Mouse (Mus musculus) 3T3-L1 (cell line): Measurements from ENCODE around the gene Slc39a11.
A peak's percentile ranks its signal among the peaks of the same experiment; 100 is the strongest.

Experiments
- DNase-seq: peaks from one replicate; pipeline ENCODE4 v3.0.0-alpha.2; 2015; ENCODE audit warnings: low read depth, low spot score

Gene Slc39a11

DNA sequence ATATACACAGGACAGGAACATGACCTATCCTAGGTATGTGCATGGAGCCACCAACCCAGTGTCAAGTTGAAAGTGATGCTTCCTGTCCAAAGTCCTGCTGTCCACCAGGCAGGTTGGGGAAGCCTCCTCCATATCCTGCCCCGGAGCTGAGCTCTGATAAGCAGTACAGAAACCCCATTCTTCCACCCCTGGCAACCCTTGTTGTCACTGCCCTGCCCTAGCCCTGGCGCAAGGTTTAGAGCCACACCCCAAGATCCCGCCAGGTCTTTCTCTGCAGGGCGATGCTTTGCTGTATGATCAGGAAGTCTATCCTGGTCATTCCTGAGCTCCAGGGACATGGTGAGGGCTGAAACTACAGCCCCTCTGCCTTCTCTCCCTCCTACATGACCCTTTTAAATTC lies 396.7 kb downstream of the Slc39a11 start:
- DNase-seq = no peak

DNA sequence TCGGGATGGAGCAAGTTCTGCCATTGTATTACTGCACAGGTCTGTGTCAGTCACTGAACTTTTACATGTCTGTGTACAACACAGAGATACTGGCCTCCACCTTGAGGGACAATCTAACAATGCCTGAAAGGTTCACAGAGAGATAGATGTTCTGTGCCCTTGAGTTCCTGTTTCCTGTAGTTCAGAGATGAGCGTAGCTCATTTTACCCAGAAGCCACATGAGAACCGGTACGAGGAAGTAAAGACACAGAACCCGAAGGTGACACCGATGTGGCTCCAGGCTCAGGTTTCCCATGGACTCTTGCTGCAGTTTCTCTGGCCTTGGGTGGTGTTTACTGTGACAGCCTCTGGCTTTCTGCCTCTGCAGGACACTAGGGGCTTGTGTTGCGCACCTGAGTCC lies 398.7 kb downstream of the Slc39a11 start:
- no peak for DNase-seq

DNA sequence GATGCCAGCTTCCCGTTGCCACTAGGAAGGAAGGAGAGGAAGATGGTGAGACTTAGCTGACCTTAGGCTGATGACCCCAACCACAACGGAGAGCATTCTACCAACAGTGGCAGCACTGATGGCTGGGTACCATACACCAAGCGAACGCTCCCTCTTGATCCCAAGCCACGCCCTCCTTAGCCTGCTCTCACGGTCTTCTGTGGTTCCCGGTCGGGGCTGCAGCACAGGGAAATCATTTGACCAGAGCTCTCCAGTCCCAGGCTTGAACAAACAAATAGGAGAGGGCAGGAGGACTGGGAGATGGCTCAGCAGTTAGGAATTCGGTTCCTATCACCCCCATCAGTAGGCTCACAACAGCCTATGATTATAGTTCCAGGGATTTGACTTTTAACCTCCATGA lies 403.4 kb downstream of the Slc39a11 start:
- DNase-seq = peak; percentile 40

DNA sequence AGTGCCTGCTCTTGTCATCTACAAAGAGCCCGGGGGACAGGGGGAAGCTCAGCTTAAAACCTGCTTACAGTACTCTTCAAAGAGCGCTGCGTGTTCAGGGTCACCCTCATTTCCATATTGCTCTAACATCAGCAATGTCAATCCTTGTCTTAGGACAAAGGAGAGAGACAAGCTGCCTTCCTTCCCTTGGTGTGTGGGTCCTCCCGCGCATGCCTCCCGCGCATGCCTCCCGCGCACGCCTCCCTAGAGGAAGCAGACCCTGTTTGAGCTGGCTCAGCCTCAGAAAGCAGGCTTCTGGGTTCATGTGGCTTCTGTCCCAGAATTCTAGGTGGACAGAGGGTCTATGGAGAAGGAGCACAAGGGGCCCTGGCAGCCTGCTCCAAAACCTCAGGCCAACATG lies 404.2 kb downstream of the Slc39a11 start:
- no peak for DNase-seq

DNA sequence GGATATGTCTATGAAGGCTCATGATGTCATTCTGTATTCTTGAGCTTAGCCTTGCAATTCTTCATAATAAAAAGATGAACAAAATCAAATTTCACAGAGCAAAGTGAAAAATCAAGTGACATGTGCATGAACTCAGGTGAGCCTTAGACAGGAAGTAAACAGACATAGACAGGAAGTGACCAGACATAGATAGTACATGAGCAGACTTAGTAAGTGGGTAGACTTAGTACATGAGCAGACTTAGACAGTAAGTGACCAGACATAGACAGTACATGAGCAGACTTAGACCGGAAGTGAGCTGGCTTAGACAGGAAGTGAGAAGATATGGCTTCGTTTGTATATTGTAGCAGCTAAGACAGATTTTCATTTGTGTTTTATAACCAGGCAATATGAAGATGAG lies 415.4 kb downstream of the Slc39a11 start:
- DNase-seq = no peak

DNA sequence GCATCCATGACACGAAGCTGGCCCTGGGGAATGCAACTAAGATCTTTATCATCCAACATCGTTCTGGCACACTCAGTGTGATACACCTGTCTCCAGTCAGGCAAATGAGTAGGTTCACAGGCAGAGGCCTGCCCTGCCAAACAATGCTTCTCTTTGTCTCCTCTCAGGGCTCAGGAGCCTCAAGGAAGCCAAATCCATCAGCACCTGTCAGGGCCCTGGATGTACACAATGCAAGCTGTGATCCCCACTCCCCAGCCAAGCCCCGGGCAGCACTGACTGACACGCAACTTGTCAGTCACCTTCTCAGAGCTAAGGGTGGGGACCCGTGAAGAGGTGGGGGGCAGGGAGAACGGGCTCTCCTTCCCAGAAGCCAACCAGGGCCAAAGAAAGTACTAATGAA lies 417.8 kb downstream of the Slc39a11 start:
- no peak for DNase-seq

DNA sequence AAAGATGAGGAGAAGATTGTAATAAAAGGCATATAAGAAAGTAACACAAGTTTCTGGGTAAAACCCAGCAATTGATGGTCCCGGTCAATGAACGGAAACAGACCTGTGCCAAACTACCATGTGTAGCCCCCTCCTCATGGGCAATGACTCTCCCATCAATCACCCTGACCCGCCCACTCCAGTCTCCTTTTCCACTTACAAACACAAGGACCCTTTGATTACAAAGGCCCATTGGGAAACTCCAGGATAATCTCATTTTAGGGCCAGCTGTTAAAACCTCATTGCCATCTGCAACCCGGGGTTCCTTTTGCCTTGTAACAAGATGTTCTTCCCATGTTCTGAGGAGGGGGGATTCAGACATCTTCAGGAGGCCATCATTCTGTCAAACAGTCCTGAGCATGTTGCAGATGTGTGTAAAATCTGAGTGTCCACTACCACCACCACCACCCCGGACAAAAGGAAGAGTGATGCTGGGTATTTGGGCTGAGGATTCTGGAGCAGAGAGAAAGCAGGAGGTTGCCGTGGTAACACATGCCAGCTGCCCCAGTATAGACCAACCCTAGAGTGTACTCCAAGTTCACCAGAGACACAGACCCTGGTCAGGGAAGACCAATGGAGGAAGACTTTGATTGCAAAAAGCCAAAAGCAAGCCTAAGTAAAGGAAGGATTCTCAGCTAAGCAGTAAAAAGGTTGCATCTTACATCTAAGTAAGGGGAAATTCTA lies 419.3 kb downstream of the Slc39a11 start:
- no peak for DNase-seq

DNA sequence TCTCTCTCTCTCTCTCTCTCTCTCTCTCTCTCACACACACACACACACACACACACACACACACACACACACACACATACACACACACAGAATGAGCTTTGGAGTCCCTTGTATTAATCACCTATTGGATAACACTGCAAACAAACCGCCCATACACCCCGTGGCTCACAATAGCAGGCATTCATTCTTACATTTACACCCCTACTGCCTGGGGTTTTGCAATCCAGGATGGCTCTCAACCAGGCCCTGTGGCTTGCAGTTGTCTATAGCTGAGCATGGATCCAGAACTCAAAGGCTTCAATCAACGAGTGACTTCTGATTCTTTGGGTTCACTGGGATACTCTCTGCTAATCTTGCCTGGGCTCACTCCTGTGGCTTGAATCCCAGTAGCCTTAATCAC lies 424.1 kb downstream of the Slc39a11 start:
- no peak for DNase-seq

DNA sequence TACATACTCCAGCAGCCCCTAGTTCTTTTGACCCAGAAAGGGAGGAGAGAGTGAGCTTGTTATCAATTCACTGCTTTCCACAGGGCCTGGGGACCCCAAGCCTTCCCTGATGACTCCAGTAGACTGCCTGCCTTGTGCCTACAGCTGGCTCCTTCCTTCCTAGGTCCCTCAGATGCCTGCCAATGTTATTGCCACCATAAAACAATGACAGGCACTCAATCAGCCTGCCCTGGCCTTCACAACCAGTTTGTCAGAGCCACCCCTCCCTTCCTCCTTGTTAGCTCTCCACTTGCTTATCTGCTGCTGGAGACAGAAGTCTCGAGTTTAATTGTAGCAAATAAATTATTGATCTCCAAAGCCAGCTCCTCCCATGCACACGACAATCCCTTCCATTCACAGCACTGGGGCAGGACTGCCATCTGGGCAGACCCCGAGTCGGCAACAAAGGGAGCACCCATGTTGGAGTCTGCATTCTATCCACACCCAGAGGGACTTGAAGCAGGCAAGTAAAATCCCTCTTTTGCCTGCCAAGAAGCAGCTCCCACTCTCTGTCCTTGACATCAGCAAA lies 426.0 kb downstream of the Slc39a11 start:
- DNase-seq = no peak

DNA sequence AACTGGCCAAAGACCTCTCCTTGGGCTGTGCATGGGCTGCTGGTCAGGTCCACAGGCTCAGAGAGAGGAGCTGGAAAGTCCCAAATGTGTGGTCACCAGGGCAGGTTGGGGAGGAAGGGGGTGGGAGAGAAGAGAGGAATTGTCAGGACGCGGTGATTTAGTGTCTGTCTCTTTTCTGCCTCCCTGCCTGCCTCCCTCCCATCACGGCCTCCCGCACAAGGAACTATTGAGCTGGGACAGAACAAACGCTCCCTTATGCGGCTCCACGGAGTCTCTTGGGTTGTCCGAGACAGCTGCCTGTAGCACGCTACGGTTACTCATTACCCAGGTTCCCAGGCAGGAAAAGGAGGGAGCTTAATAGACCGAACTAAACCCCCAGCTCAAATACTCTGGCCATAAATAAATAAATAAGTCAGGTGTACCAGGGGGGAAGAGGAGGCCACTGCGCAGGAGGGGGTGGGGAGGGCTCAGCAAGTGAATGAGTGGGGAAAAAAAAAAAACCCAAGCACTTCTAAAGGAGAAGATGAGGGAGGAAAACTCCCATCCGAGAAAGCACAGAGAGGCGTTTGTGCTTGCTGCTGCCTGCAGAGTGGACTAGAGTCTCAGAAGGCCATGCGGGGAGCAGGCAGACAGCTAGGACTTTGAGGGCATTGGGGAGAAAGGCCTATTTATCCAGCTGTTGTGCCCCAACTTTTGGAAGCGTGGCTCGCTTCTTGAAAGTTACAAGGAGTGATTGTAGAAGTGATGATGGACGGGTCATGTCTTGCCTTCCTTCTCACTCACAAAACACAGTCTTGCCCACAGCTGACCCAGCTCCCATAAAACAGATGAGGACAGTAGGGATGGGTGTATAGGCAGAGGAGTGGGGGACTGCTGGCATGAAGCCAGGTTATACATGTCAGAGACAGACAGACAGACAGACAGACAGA lies 428.3 kb downstream of the Slc39a11 start:
- DNase-seq = no peak

DNA sequence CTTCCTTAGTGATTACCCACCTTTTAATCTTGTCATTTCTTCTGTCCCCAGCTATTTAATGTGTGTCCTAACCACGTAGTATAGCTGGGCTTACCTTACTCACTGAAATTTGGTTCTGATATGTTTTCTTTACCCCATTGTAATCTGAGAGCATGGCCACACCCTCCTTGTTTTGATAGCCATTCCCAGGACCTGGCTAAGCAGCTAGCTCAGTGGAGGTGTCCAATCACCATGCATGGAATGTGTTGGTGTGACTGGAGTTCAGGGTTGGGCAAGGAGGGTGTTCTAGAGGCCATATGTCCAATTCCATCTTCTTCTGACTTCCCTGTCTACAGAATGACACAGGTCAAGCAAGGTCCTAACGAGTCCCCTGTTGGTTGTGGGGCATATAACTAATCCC lies 429.2 kb downstream of the Slc39a11 start:
- DNase-seq = peak; percentile 51

DNA sequence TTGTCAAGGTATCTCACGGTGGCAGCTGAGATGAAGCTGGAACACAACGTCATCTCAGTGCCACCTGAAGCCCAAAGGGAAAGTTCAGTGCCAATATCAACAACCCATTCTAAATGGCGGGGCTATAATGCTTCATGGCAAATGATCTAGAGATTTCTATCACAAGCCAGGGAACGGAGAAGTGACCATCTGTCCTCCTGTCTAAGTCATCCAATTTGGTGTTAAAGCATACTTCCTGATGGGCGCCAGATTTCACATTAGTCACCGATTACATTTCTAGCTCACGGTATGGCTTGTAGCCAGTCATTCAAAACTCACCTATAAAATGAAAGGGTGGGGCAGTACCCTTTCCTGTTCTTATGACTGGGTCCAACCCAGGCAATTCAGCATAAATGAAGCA lies 435.1 kb downstream of the Slc39a11 start:
- no peak for DNase-seq

DNA sequence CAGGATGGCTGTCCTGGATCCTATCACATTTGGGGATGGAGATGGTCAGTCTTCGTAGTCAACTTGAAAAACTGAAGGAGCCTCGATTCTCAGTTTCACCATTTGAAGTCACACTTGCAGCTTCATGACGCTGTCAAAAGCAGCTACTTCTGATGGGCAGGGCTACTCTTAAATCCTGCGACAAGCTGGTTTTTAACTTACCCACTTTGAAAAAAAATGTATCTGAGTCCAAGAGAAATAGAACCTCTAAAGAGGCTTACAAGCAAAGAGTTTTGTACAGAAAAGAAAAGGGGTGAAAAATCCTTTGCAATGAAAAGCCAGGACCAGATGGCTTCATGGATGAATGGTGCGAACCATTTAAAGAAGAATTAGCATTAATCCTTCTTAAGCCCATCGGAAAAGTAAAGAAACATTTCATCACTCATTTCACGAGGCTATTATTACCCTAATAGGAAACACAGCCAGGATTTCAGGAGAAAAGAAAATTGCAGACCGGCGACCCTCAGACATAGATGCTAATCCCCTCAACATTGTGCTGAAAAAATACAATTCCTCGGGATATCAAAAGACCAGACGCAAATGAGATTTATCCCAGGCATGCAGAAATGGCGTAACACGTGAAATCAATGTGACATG lies 437.4 kb downstream of the Slc39a11 start:
- DNase-seq = no peak

DNA sequence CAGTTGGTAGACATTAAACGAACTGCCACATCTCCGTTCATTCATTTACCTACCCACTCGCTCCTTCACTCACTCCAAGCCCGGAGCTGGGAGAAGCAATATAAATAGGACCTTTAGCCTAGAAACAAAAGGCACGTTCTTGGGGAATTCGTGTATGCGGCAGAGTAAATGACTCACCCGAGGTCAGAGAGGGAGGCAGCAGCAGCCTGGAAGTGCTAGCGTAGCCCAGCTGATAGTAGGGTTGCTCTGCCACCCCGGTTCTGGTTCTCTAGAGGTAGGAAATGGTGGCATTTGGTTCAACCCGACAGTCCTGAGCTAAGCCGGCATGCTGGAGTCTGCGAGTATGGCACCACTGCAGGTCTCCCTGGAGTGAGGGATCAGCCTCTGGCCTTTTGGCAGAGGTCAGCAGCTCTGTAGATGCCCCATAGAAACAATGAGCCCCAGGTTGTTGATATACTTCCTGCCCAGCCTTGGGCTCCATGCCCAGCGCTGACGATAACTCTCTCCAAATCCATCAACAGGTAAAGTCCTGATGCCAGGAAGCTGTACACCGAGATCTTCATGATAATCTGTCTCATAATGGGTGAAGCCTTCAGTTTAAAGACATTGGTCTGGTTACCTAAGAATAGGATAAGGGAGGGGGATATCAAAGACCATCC lies 440.5 kb downstream of the Slc39a11 start:
- peak; percentile 56 for DNase-seq

DNA sequence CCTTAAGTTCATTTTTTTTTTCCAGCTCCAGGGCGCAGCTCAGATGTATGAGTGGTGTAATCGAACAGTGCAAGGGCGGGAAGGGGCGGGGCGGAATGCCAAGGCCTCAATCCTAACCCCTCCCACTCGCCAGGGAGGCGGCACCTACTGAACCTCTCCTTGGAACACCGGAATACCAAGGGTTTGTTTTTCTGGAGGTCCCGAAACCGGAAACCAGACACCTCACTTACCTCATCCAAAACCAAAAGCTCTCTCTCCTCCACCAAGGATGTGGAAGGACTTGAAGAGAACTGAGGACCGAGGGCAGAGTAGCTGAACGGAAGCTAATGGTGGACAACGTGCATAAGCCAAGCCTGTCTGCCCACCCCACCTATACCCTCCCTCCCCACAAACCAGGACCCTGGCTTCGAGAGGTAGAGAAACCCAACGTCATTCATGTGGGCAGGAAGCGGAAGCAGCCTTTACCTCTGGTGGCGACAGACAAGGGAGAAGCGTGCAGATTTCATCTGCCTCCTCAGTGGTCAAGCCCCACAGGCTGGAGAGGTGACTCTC lies 441.3 kb downstream of the Slc39a11 start:
- DNase-seq = no peak

DNA sequence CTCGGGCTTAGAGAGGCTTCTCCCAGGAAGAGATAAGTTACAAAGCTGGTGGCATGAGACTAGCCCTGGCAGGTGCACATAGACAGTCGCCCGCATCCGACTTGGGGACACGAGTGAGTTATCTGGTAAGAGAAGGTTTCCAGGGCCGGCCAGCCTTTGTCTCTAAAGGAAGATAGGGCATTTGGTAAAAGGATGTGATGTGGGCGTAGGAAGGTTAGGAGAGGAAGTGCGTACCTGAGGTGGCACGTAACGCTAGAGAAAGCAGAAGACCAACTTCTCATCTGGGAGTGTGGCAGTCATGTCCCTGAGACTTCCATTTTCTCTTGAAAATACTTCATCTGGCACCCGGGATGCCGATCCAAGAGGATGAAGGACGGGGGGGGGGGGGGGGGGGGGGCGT lies 441.9 kb downstream of the Slc39a11 start:
- DNase-seq = no peak

DNA sequence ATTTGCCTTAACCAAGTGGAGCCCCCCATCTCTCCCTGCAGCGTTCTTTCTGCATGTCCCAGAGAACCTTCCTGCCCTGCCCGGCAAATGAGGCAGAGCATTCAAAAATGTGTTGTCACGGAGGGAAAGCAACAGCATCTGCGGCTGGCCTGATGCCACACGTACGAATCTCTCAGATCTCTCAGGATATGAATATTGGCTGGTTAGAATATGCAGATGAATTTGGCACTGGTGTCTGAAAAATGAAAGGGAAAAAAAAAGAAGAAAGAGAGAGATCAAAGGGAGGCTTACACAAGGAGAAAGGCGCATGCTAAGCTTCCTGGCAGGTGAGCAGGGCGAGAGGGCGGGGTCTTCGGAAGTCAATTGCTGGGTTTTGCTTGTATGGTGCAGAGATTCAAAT lies 443.8 kb downstream of the Slc39a11 start:
- DNase-seq = no peak

DNA sequence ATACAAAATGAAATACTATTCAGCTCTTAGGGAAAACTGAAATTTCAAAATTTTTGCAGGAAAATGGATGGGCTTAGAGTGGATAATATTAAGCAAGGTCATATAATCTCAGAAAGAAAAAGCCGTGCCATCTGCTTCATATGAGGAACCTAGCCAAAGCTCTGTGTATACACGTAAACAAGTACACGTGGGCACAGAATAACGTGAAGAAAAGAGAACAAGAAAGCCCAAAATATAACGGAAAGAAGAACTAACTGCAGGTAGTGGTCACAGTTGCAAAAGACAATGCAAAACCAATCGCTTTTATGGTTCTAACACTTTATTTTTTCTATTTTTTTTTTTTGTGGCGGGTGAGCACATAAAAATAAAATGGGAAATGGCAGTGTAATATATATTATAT lies 446.9 kb downstream of the Slc39a11 start:
- no peak for DNase-seq

DNA sequence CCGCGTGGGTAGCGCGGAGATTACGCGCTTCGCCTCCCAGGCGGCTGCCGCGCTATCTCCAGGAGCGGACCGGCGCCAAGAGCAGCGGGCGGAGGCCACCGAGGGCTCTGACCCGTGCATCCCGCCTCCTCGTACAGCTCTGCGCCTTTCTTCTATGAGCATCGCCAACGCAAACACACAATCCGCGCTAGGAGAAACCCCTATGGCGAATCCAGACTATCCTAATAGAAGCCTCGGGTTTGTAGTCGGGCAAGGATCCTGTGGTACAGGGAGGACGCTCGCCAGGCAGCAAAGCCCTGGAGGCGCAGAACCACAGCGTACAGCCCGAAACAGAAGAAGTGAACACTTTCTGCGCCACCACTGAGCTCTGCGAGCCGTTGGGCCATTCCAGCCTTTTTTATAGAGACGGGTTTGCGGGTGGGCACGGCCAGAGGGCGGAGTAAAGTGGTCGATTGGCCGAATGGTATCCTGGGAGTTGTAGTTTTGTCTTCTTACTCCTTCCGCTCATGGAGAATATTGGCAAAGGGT lies 448.3 kb downstream of the Slc39a11 start:
- DNase-seq = peak; percentile 91

DNA sequence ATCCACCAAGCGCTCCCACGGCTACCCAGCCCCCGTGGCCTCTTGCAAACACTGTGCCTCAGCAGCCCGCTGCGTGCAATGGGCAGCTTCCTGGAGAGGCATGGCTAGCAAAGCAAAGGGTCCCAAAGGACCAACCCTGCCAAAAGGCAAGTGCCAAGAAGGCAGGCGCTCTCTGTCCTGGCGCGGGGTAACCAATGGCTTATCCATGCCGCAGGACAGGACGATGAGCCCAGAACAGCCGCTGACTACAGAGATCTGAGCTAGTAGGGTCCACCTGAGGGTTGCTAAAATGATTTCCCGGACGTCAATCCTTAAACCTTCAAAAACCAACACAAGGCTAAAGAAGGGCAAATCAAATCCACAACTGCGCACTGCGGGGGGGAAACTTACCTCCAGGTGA lies 449.0 kb downstream of the Slc39a11 start:
- no peak for DNase-seq

DNA sequence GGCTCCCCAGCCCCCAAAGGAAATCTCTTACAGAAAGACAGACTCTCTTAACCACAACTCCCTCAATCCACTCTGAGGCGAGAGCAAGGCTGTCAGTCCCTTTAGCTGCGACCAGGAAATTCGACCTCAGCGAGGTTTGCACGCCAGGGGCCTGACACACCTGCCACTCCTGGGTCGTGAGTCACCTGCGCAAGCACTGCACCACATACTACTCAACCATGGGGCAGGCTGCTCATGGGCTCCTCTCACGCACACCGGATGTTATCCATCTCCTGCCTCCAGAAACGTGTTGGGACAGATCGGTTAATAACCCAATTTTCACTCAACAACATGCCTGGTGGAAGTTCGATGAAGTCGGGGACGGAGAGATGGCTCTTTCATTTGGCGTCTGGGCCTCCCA lies 451.3 kb downstream of the Slc39a11 start:
- no peak for DNase-seq
